Mouse (Mus musculus): Measurements from ENCODE around the gene Tyk2.
A peak's percentile ranks its signal among the peaks of the same experiment; 100 is the strongest.

Gene Tyk2

DNA sequence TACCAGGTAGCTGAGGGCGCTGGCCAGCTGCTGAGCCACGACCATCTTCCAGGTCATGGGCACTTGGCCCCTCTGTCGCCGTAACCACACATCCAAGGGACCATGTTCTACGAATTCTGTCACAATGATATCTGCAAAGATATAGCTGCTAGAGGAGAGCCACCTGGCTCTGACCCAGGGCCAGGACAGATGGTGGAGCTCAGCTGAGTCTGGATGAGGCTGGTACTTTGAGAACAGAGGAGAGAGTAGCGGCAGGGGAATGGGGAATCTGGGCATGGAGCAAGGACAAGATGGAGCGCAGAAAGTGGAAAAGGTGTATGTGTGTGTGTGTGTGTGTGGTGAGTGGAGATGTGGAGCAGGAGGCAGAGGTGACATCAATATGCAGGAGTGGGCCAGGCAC is 16.9 kb downstream of the Tyk2 start:
- DNase-seq (ENCODE audit: low spot score in 2 of 2): no peak

DNA sequence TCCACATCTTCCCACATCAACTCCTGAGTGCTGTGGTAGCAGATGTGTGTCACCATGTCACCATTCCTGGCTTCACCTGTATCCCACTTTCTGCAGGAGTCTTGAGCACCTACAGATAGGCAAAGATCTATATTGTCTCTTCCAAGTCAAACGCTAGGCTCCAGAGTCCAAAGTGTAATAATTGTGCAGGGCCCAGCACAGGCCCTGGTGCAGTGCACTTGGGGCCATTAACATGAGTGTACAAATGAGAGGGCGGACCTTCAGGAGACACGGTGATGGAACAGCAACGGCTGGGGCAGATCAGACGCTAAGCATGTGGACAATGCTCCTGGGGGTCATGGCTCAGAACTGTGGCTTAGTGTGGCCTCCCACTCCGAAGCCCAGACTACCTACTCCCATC is 17.3 kb downstream of the Tyk2 start:
- no peak for DNase-seq (ENCODE audit: low spot score in 2 of 2)

DNA sequence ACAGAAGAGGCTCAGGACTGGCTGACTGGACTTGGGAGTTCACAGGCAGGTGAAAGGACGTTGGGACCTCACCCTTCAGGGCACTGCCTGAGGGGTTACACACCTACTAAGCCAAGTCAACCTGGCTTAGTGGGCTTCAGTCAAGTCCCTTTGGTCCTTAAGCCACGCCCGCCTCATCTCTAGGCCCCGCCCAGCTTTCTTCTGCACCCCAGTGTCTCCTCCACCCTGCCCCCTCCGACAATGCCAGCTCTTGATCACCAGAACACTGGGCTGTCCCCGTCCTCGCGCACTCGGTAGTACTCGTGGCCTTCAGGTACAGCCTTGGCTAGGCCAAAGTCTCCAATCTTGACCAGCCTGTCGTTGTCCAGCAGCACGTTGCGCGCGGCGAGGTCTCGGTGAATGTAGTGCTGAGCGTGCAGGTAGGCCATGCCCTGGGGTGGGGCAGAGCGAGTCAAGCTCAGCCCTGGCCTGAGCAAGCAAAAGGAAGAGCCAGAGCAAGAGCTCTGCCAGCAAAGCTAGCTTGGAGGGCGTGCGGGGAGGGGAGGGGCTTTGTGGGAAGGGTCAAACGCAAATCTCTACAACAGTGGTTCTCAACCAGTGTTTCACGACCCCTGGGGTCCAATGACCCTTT is 23.3 kb downstream of the Tyk2 start:
- no peak for DNase-seq (ENCODE audit: low spot score in 2 of 2)

DNA sequence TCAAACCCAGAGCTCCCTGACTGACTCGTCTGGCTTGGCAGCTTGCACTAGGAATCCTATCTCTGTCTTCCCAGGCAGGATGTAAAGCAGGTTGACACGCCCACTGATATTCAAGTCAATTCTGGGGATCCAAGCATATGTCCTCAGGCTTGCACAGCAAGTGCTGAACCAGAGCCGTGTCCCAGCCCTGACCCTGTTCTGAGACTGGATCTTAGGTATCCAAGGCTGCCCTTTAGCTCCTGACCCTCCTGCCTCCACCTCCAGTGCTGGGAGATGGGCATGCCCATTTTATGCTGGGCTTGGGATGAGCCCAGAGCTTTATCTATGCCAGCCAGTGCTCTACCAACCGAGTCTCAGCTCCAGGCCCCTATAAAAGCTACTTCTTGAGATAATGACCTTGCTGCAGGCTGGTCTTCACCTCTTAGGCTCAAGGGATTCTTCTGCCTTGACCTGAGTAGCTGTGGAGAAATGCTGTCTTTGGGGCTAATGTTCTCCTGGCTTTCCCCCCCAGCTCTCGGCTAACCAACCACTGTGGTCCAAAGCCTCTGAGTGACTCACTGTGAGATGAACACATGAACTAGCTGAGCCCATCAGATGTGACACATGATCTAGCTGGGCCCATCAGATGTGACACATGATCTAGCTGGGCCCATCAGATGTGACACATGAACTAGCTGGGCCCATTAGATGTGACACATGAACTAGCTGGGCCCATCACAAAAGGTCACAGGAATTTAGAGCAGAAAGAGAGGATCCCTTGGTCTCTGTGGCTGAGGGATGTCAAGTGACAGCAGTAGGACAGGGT is 25.1 kb downstream of the Tyk2 start:
- DNase-seq (ENCODE audit: low spot score in 2 of 2): no peak

DNA sequence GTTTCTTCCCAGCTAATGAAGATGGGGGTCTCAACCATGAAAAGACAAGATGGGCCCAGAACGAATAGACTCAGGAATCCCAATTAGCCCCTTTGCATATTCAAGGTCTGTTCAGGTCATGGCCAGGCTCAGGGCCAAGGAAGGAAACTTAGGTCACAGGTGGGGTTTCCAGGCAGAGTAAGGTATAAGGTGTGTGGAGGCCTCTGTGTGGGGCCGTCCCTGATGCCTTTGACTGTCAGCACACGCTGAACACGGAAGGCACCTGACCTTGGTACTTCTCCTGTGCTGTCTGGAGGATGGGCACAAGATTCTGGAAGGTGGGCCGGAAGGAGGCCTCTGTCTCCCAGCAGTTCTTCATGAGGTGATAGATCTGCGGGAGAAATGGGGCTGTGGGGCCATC is 26.2 kb downstream of the Tyk2 start:
- DNase-seq (ENCODE audit: low spot score in 2 of 2): no peak

DNA sequence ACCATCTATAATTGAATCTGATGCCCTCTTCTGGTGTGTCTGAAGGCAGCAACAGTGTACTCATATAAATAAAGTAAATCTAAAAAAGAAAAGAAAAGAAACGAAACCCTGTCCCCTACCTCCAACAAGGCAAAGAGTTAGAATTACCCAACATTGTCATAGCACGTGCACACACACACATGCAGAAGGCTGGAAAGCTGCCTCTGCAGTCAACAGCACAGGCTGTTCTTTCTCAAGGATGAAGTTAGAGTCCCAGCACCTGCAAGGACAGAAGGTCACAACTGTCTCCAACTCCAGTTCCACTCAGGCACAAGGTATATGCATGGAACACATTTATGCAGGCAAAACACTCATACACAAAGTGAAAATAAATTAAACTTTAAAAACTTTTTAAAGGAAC is 29.0 kb downstream of the Tyk2 start:
- DNase-seq (ENCODE audit: low spot score in 2 of 2): no peak

DNA sequence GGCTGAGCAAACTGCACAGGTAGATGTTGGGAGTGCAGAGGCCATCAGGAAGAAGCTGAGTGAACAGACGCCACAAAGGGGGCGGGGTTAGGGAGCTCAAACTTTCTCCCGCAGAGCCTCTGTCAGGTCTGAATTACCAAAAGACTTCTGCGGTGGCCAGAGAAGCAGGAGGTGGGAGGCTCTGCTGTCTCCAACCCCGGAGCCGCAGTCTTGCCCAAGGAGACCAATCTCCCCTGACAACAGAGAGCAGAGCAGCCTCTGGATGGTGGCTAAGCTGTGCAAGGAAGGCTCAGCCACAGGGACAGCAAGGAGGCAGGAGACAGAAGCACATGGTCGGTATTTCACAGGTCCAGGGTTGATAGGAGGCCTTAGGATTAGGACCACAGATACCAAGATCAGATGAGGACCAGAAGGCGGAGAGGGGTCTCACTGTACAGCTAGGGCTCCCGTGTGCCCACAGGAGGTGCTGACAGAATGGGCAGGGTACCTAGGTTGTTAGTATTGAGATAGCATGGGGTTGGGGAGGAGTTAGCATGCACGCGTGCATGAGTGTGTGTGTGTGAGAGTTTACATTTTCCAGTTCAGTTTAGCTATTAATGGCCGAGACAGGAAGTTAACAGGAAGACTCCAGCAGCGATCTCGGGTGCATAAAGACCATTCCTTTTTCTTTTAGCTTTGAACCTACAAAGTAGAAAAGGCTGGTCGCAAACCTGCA is 30.4 kb downstream of the Tyk2 start:
- DNase-seq (ENCODE audit: low spot score in 2 of 2): no peak

DNA sequence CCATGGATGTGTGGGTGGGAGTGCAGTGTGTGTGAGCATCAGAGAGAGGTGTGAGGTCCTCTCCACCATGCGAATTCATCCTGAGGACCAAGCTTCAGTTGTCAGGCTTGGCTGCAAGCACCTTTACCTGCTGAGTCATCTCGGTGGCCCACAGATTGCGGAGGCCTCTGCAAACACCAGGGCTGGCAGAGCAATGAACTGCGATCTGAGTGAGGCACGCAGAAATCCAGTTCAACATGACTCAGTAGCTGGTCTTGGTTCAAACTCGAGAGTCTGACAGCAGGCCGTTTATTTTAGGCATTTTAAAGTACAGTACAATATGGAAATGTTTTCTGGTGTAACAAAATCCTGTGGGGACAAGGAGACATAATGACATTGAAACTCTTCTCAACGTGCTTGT is 33.2 kb downstream of the Tyk2 start:
- peak; percentile 35 to 41 for DNase-seq (ENCODE audit: low spot score in 2 of 2)

DNA sequence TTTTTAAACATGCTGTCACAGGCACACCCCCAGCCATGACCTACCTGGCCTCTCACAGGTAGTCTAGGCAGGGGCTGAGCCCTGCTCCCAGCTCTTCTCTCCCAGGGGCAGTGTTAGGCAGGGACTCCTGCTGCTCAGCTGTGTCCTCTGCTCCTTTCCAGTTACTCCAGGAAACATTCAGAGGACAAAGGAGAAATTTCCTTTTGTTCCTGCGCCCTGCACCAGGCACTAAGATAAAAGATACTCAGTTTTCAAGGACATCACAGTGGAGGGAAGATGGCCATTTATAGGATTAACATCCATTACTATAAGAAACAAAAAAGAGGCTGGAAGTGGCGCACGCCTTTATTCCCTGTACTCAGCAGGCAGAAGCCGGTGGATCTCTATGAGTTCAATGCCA is 35.1 kb downstream of the Tyk2 start:
- no peak for DNase-seq (ENCODE audit: low spot score in 2 of 2)

DNA sequence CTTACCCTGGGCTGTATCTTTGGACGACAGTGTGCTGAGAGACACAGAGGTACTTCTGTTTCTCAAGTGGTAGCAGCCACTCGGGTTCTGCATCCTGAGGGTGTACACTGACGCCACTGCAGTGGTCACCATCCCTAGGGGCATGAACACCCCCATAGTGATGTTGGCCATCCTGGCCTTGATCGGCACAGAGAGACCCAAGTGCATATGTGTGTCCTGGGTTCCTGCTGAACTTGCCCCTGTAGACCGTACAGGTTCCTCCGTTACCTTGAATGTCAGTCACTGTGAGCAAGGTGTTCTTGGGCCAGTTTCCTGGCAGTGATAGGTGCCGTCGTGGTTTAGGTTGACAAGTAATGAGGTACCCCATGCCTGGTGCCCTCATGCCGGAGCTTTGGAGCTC is 37.6 kb downstream of the Tyk2 start:
- no peak for DNase-seq (ENCODE audit: low spot score in 2 of 2)

DNA sequence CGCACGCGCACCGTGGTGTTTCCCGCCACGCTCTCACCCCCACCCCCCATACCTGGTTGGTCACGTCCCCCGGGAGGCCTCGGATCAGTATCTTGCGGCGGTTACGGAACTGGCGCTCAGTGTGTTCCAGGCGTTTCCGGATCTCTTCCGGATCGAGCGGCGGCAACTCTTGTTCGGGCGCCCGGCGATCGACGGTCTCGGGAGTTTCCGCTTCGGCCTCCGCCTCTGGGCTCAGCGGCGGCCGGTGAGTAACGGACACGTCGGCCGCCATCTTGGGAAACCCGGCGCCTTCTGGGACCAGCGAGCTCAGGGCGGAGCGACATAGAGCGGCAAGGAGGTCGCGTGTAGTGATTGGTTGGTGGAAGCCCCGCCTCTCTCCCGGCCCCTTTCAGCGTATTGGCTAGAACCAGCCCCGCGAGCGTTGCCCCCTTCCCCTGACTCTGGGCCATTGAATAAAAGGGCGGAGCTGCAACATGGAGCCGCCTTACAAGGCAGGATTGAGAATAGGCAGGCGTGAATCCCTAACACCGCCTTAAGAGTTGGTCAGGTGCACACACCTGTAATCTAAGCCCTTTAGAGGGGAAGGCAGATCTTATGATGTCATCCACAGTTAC is 39.2 kb downstream of the Tyk2 start, which contains the start of the genes Gm38431 and Raver1:
Gene Gm38431 (minus strand): TSS at position 291 of the 614 bp plus-strand sequence.
Gene Raver1 (minus strand): TSS at position 302 of the 614 bp plus-strand sequence.
- peak; percentile 97 for DNase-seq (ENCODE audit: low spot score in 2 of 2)

DNA sequence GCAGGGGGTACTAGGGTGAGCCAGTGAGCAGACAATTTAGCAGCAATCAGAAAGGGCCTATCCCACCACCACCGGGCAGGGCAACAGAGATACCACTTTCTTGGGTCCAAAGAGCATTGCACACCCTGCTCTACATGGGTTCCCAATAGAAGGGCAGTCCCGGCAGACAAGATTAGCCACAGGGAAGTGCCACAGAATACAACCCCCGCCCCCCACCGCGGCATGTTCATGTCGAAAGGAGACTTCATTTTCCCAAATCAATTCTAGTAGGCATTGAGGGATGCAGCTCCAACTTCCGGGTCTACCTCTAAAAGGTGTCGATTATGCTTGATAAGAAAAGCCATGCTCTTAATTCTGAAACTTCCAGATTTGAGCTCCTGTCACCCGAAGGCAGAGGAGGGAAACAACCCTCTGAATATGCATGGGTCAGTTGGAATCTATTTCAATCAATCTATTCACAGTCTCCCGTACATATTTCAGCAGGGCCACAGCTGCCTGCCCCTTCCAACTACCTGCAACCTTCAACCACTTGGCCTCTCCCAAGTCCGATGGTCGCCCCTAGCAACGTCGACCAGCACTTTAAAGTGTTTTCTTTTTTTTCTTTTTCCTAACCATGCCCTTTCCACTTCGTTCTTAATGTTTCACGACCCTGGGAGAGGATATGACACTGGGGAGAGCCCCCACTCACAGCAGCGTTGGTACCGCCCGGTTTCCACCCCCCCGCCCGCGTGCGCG is 39.9 kb downstream of the Tyk2 start:
- no peak for DNase-seq (ENCODE audit: low spot score in 2 of 2)

DNA sequence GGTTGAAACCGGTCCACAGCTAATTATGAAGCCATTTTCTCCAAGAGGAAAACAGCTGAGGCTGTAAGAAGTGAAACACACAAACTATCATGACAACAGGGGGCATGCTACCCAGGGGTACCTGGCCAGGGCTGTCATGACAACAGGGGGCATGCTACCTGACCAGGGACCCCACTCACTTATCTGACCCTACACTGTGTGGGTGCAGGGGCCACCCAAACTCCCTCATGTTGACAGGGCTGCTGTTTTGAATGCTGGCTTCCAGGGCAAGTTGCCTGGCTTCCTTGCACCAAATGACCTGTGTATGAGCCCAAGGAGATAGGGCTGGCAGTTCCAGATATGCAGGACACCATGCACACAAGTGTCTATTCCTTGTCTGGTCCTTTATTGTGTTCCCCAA is 40.5 kb downstream of the Tyk2 start:
- no peak for DNase-seq (ENCODE audit: low spot score in 2 of 2)

DNA sequence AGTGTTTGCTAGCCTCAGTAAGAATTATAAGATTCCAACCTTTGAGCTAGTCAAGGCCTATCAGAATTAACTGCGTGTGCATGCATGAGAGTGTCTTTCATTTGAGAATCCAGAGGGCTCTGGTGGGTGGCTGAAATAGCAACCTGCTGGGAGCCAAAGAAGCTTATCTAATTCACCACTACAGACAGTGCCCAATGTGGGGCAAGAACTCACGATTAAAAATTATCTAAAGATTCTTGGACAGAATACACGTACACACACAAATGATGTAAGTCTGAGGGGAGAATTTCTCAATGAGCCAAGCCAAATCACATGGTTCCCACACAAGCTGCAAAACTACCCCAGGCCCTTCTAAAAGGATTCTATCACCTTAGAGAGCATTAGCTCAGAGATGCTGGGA is 47.7 kb downstream of the Tyk2 start:
- DNase-seq (ENCODE audit: low spot score in 2 of 2): no peak

DNA sequence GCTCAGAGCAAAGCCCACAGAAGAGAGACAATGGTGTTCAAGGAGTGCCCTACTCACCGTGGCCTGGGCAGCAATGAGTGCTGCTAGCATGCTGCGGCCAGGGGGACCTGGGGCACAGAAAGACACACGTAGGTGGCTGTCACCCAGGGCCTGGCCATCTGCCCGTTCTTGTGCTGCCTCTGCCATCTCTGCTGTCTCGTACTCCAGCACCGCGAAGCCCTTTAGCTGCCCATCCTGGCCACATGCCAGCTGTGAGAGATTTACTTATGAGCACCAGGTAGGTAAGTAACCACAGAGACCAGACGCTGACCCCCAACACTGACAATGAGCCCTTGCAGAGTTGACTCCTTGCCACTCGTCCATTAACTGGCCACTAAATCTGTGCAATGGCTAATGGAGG is 49.9 kb downstream of the Tyk2 start:
- DNase-seq (ENCODE audit: low spot score in 2 of 2): no peak

DNA sequence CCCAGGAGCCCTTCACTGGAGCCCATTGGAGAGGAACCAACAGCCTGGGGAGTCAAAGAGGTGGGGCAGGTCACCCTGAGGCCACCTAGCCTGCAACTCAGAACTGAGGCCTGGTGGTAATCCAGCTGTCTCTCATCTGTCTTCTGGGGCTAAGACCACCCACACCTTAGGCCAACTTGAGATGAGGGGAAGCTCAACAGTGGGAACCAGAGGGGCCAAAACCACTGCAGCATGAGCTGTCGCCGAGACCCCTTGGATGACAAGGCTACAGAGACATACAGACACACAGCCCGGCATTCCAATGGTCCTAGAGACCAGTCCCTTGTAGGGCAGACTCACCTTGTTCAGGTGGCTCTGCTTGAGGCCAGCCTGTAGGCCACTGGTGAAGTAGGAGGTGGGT is 55.4 kb downstream of the Tyk2 start:
- no peak for DNase-seq (ENCODE audit: low spot score in 2 of 2)

DNA sequence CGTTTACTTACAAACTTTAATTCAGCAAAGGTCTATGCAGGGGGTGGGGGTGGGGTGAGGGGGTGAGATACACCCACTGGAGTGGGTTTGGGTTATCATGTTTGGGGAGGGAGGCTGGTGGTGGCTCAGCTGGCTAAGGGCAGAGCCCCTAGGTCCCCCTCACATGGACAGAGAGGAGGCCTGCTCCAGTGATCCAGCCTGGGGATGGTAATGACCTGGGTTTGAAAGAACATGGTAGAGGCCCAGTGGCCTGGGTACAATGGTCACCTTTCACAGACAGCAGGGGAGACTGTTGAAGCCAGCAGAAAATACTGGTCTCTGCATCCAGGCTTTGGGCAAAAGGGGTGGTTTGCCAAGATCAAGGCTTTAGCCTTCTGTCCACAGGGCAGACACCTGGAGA is 56.9 kb downstream of the Tyk2 start:
- DNase-seq (ENCODE audit: low spot score in 2 of 2): no peak

DNA sequence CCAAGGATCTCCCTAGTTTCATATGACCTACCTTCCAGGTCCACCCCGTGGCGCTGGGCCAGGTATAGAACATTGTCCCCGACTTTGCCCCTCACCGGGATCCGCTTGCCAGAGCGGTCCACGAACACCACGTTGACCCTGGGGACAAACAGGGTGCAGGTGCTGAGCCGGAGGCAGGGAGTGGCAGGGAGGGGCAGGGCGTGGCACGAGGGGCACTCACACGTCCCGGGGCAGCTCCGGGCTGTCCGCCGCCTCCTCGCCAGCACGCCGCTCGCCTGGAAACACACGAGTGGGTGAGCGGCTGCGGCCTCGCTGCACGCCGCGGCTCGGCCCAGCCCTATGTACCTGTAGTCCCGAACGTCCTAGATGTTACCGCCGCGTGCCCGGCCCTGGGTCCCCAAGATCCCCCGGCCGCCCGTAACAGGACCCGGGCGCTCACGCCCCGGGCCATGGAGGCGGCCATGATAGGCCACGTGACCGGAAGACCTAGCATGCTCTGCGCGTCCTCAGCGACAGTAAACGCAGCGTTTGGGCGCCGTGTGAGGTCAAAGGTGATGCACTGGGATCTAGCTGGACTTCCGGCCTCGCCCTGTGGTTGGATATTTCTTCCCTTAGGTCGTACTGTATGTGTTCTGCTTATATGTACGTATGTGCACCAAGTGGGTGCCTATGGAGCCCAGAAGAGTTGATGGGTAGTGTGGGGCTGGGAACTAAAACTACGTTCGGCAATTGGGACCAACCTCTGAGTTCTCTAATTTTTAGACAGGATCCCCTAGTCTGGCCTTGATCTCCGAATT is 57.8 kb downstream of the Tyk2 start, which contains the start of the genes Gm49373 and Fdx1l:
Gene Gm49373 (minus strand): TSS at position 53 of the 797 bp plus-strand sequence.
Gene Fdx1l (minus strand): TSS at position 571 of the 797 bp plus-strand sequence.
- DNase-seq (ENCODE audit: low spot score in 2 of 2): peak; percentile 84 to 89

DNA sequence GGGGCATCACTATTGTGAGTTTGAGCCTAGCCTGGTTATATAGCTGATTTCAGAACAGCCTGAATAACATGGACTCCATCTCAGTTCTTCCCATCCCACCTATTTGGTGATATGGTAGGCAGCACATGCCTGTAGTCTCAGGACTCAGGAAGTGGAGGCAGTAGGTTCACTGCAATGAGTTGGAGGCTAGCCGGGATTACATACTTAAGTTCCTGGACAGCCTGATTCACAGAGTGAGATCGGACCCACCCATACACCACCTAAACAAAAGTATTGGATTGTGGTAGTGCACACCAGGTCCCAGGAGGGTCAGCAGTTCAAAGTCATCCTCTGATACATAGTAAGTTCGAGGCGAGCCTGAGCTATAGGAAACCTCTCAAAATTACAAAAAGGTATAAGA is 58.4 kb downstream of the Tyk2 start:
- DNase-seq (ENCODE audit: low spot score in 2 of 2): no peak

DNA sequence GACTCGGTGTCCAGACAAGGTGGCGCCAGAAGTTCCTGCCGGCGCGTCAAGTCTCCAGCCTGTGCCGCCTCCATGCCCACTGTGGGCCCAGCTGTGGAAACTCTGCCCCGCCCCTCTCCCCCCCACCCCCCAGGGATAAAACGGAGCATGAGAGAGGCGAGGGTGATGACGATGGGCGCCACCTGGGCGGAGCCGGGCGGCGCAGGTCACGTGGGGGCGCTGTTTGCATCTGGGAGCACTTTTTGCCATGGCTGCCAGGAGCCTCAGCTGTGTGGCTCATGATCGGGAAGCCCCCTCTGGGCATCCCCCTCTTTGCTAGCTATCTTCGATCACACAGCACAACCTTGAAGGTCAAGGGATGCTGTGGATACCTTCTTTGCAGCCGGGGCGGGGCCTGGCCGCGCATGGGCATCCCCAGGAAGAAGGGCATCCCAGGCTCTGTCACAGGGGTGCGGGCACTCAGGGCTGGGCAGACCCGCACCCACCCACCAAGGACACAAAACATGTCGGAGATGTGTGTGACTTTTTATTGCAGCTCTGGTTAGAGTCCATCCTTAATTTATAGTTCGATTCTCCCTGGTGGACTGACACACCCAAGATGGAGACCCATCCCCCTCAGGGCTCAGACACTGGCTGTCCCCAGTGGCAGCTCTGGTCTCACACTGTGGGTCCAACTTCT is 63.9 kb downstream of the Tyk2 start, which contains the start of gene Zglp1:
Gene Zglp1 (minus strand): TSS at position 88 of the 679 bp plus-strand sequence.
- DNase-seq (ENCODE audit: low spot score in 2 of 2): no peak
